Mouse (Mus musculus) hindbrain, embryonic 15.5 days (tissue): ENCODE measurements around the gene Baz2b. TPM values are rescaled to one million over a fixed set of nuclear protein-coding genes. Genes with fewer than 3 reads are reported as not detected.

Experiments used
- ATAC-seq: fragments of 200-750 bp; cut with Nextera tagmentation; 2 replicates; pipeline ENCODE4 v1.8.0; 2017; ENCODE audit warnings: low read depth, moderate number of reproducible peaks, moderate TSS enrichment; ENCODE audit not compliant: low FRiP score
- H3K27ac ChIP-seq: fragments of 300-500 bp; sonication (generic); replicated peaks from 2 replicates; pipeline ENCODE4 v1.5.1; 2015; ENCODE audit warnings: mild to moderate bottlenecking, inconsistent platforms
- H3K27me3 ChIP-seq: fragments of 300-500 bp; sonication (generic); 2 replicates; pipeline ENCODE4 v1.6.1; 2015; ENCODE audit warnings: control low read depth, inconsistent platforms
- H3K36me3 ChIP-seq: fragments of 300-500 bp; sonication (generic); 2 replicates; pipeline ENCODE4 v1.6.1; 2015; ENCODE audit warnings: control low read depth, inconsistent platforms
- H3K4me1 ChIP-seq: fragments of 300-500 bp; sonication (generic); replicated peaks from 2 replicates; pipeline ENCODE4 v1.6.1; 2015; ENCODE audit warnings: control low read depth, inconsistent platforms
- H3K4me2 ChIP-seq: fragments of 300-500 bp; sonication (generic); 2 replicates; pipeline ENCODE4 v1.6.1; 2015; ENCODE audit warnings: moderate library complexity, mild to moderate bottlenecking, inconsistent platforms
- H3K4me3 ChIP-seq: fragments of 300-500 bp; sonication (generic); 2 replicates; pipeline ENCODE4 v1.5.1; 2015; ENCODE audit warnings: mild to moderate bottlenecking, inconsistent platforms
- H3K9ac ChIP-seq: fragments of 300-500 bp; sonication (generic); 2 replicates; pipeline ENCODE4 v1.6.1; 2015; ENCODE audit warnings: inconsistent platforms
- H3K9me3 ChIP-seq: fragments of 300-500 bp; sonication (generic); 2 replicates; pipeline ENCODE4 v1.6.1; 2016; ENCODE audit warnings: control low read depth, inconsistent platforms
- WGBS: fragments of 180-500 bp; shearing (Covaris S2); methylation state at CpG from one replicate; pipeline ENCODE4 v1.1.7; 2015; 5-methylcytosine and 5-hydroxymethylcytosine counted together
- polyA plus RNA-seq: library from polyadenylated mRNA; unstranded; fragments of >200 nt; fragmentation: Nextera tagmentation; extraction: Ambion mirVana; gene quantifications from 2 replicates; pipeline ENCODE4 v1.2.1, GENCODE M21; 2015

Gene Baz2b
- polyA plus RNA-seq, 1 experiment from 2014 or later = 74.7 TPM

- Histone ChIP-seq H3K9me3 (no peaks in the 10 kb centered on the region), H3K27me3 (no peaks in the 10 kb centered on the region), H3K36me3 (peaks cover 18% of the 10 kb centered on the region), H3K4me2 (no peak overlapping the region), H3K9ac (no peak overlapping the region), H3K27ac (no peak overlapping the region), H3K4me3 (no peak overlapping the region), H3K4me1 (no peaks in the 10 kb centered on the region; the same call in 1 of the 2 replicates)
- no peak for ATAC-seq
- WGBS = 83% methylated on average over 7 of the region's 7 CpGs
These were observed 253.7 kb downstream of the Baz2b start for GRCm38 (mm10) chr2:59955916-59956315.

- H3K9ac ChIP-seq = no peak overlapping the region
- no peak overlapping the region for H3K4me3 ChIP-seq
- no peak overlapping the region for H3K27ac ChIP-seq
- WGBS = 72% methylated on average over 3 of the region's 3 CpGs
- no peak overlapping the region for H3K4me2 ChIP-seq
- H3K36me3 ChIP-seq = peaks cover 20% of the 10 kb centered on the region
- H3K4me1 ChIP-seq = no peaks in the 10 kb centered on the region; the same call in 1 of the 2 replicates
- no peak for ATAC-seq
- no peaks in the 10 kb centered on the region for H3K27me3 ChIP-seq
- no peaks in the 10 kb centered on the region for H3K9me3 ChIP-seq
These were observed 254.8 kb downstream of the Baz2b start for GRCm38 (mm10) chr2:59954791-59955190.

GRCm38 (mm10) chr2:59952286-59953014, 257.2 kb downstream of the Baz2b start:
- H3K4me1 ChIP-seq = no peaks in the 10 kb centered on the region
- H3K4me3 ChIP-seq = no peak overlapping the region
- no peaks in the 10 kb centered on the region for H3K27me3 ChIP-seq
- no peak overlapping the region for H3K4me2 ChIP-seq
- 91% methylated on average over 13 of the region's 13 CpGs for WGBS
- H3K36me3 ChIP-seq = peaks cover 18% of the 10 kb centered on the region
- H3K9me3 ChIP-seq = no peaks in the 10 kb centered on the region
- ATAC-seq = no peak
- no peak overlapping the region for H3K27ac ChIP-seq
- no peak overlapping the region for H3K9ac ChIP-seq

DNA sequence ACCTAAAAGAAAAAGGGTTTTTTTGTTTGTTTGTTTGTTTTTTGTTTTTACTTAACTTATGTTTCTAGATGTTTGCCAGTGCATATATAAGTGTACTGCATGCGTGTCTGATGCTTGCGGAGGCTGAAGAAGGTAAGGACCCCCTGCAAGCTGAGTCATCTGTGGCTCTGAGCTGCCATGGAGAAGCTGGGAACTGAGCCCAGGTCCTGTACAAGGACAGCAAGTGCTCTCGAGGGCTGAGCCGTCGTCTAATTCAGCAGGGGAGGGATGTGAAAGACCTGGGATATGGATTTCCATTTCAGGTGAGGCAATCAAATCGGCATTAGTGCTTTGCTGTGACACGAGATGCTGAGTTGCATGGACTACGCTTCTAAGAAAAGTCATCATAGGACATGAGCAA, 257.9 kb downstream of the Baz2b start:
- no peak overlapping the region for H3K27ac ChIP-seq
- 82% methylated on average over 8 of the region's 8 CpGs for WGBS
- H3K9me3 ChIP-seq = no peaks in the 10 kb centered on the region

GRCm38 (mm10) chr2:59951127-59951526, 258.5 kb downstream of the Baz2b start:
- no peak overlapping the region for H3K9ac ChIP-seq
- H3K36me3 ChIP-seq = peaks cover 15% of the 10 kb centered on the region
- no peaks in the 10 kb centered on the region for H3K4me1 ChIP-seq
- no peaks in the 10 kb centered on the region for H3K9me3 ChIP-seq
- 82% methylated on average over 4 of the region's 4 CpGs for WGBS
- no peak for ATAC-seq
- no peak overlapping the region for H3K4me3 ChIP-seq
- no peaks in the 10 kb centered on the region for H3K27me3 ChIP-seq
- no peak overlapping the region for H3K27ac ChIP-seq
- H3K4me2 ChIP-seq = no peak overlapping the region

More for the DNA sequence above, 257.9 kb downstream of the Baz2b start:
- Histone ChIP-seq H3K4me3 (no peak overlapping the region), H3K4me2 (no peak overlapping the region), H3K27me3 (no peaks in the 10 kb centered on the region), H3K4me1 (no peaks in the 10 kb centered on the region), H3K36me3 (peaks cover 15% of the 10 kb centered on the region), H3K9ac (no peak overlapping the region)
- no peak for ATAC-seq

- WGBS = 26% methylated on average over 9 of the region's 9 CpGs
- H3K9me3 ChIP-seq = no peaks in the 10 kb centered on the region
- no peak overlapping the region for H3K4me2 ChIP-seq
- no peaks in the 10 kb centered on the region for H3K27me3 ChIP-seq
- H3K36me3 ChIP-seq = 0 out of 2 replicates have a peak, but pooled peaks cover 4% of the 10 kb centered on the region
- 0 out of 2 replicates have a peak overlapping the region, but pooled peaks have one; percentile 2 for H3K27ac ChIP-seq
- no peak overlapping the region for H3K9ac ChIP-seq
- no peak overlapping the region for H3K4me3 ChIP-seq
- ATAC-seq = 0 out of 2 replicates have a peak, but pooled peaks have one; percentile 45
- no peaks in the 10 kb centered on the region for H3K4me1 ChIP-seq
These were observed 273.3 kb downstream of the Baz2b start for GRCm38 (mm10) chr2:59936296-59936695.

DNA sequence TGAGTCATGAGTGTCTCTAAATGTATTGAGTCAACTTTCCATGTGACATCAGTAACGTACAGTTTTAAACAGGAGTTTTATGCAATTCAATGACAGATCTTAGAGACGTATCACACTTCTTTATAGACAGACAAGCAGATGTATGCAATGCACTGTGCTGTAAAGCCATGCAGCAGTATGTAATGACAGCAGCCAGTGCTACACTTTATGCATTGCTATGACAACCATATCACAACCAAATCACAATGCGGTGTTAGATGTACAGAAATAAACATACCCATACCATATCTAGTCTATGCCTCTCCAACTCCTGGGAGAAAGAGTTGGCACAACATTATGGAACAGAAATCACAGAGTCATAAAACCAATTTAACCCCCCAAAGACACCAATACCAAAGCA, 276.5 kb downstream of the Baz2b start:
- H3K9me3 ChIP-seq = no peaks in the 10 kb centered on the region
- no peak overlapping the region for H3K27ac ChIP-seq
- no peak overlapping the region for H3K9ac ChIP-seq
- H3K36me3 ChIP-seq = 0 out of 2 replicates have a peak, but pooled peaks cover 4% of the 10 kb centered on the region
- no peaks in the 10 kb centered on the region for H3K4me1 ChIP-seq
- no peak for ATAC-seq
- no peaks in the 10 kb centered on the region for H3K27me3 ChIP-seq
- H3K4me3 ChIP-seq = no peak overlapping the region
- 88% methylated on average over 3 of the region's 3 CpGs for WGBS
- no peak overlapping the region for H3K4me2 ChIP-seq

GRCm38 (mm10) chr2:59932244-59932643, 277.4 kb downstream of the Baz2b start:
- Histone ChIP-seq H3K4me2 (no peak overlapping the region), H3K9me3 (no peaks in the 10 kb centered on the region), H3K9ac (no peak overlapping the region), H3K27ac (no peak overlapping the region), H3K4me3 (no peak overlapping the region), H3K27me3 (no peaks in the 10 kb centered on the region), H3K4me1 (no peaks in the 10 kb centered on the region), H3K36me3 (0 out of 2 replicates have a peak, but pooled peaks cover 4% of the 10 kb centered on the region)
- no peak for ATAC-seq
- WGBS = 99% methylated on average over 4 of the region's 4 CpGs

DNA sequence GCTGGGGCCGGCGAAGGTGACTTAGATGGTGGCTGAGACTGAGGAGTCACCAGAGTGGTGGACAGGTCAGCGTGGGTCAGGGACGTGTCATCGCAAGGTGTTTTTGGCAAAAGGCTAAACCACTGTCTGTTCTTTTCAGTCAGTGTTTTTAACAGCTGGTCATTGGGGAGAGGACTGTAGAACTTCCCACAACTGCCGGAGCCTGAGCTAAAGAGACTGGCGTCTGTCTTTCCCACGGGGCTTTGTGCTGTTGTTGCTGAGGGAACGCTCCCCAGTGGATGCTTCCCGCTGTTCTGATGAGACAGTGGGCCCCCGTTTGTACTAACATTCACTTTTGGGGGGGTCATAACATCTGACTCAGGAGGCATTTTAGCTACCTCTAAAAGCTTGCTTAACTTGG, 296.0 kb downstream of the Baz2b start:
- ATAC-seq = no peak
- H3K9ac ChIP-seq = no peak overlapping the region
- no peaks in the 10 kb centered on the region for H3K9me3 ChIP-seq
- no peak overlapping the region for H3K4me2 ChIP-seq
- H3K4me1 ChIP-seq = no peaks in the 10 kb centered on the region
- WGBS = 79% methylated on average over 11 of the region's 11 CpGs
- H3K4me3 ChIP-seq = no peak overlapping the region
- no peak overlapping the region for H3K27ac ChIP-seq
- no peaks in the 10 kb centered on the region for H3K27me3 ChIP-seq
- H3K36me3 ChIP-seq = peaks cover 46% of the 10 kb centered on the region

GRCm38 (mm10) chr2:59908048-59908447, 301.6 kb downstream of the Baz2b start:
- no peak overlapping the region for H3K27ac ChIP-seq
- 88% methylated on average over 9 of the region's 9 CpGs for WGBS
- no peak for ATAC-seq
- no peaks in the 10 kb centered on the region for H3K27me3 ChIP-seq
- H3K9ac ChIP-seq = no peak overlapping the region
- H3K4me2 ChIP-seq = no peak overlapping the region
- H3K4me1 ChIP-seq = no peaks in the 10 kb centered on the region
- H3K4me3 ChIP-seq = no peak overlapping the region
- H3K36me3 ChIP-seq = peaks cover 30% of the 10 kb centered on the region
- no peaks in the 10 kb centered on the region for H3K9me3 ChIP-seq

DNA sequence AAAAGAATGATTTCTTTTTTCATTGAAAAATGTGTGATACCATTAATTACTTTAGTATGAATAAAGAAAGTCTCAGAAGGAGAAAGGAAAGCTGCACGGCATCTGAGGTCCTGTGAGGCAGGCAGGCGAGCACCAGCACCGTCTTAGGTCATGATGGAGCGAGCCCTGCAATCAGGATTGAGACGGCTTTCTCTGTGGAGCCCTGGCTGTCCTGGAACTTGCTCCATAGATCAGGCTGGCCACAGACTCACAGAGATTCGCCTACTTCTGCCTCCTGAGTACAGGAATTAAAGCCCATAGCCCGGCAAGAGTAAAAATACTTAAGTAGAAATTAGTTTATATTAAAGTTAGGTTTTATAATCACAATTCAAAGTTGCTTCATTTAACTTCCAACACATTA, 305.6 kb downstream of the Baz2b start:
- no peaks in the 10 kb centered on the region for H3K4me1 ChIP-seq
- H3K36me3 ChIP-seq = peaks cover 34% of the 10 kb centered on the region
- H3K4me3 ChIP-seq = no peak overlapping the region
- H3K27me3 ChIP-seq = no peaks in the 10 kb centered on the region
- H3K9ac ChIP-seq = no peak overlapping the region
- ATAC-seq = no peak
- 84% methylated on average over 7 of the region's 7 CpGs for WGBS
- no peak overlapping the region for H3K27ac ChIP-seq
- no peak overlapping the region for H3K4me2 ChIP-seq
- H3K9me3 ChIP-seq = no peaks in the 10 kb centered on the region

- H3K4me1 ChIP-seq = no peaks in the 10 kb centered on the region
- no peak overlapping the region for H3K4me2 ChIP-seq
- 82% methylated on average over 4 of the region's 4 CpGs for WGBS
- no peaks in the 10 kb centered on the region for H3K9me3 ChIP-seq
- H3K36me3 ChIP-seq = peaks cover 31% of the 10 kb centered on the region
- H3K9ac ChIP-seq = no peak overlapping the region
- no peaks in the 10 kb centered on the region for H3K27me3 ChIP-seq
- H3K4me3 ChIP-seq = no peak overlapping the region
- no peak overlapping the region for H3K27ac ChIP-seq
- ATAC-seq = no peak
These were observed 311.0 kb downstream of the Baz2b start for GRCm38 (mm10) chr2:59898666-59899065.

GRCm38 (mm10) chr2:59898105-59898504, 311.5 kb downstream of the Baz2b start:
- Histone ChIP-seq H3K27ac (no peak overlapping the region), H3K27me3 (no peaks in the 10 kb centered on the region), H3K9me3 (no peaks in the 10 kb centered on the region), H3K9ac (no peak overlapping the region), H3K4me3 (no peak overlapping the region), H3K4me2 (no peak overlapping the region), H3K36me3 (peaks cover 31% of the 10 kb centered on the region), H3K4me1 (no peaks in the 10 kb centered on the region)
- ATAC-seq = no peak
- 84% methylated on average over 6 of the region's 7 CpGs for WGBS
